8 mouse cellular contexts compared by ENCODE assay signal in the genomic region with DNA sequence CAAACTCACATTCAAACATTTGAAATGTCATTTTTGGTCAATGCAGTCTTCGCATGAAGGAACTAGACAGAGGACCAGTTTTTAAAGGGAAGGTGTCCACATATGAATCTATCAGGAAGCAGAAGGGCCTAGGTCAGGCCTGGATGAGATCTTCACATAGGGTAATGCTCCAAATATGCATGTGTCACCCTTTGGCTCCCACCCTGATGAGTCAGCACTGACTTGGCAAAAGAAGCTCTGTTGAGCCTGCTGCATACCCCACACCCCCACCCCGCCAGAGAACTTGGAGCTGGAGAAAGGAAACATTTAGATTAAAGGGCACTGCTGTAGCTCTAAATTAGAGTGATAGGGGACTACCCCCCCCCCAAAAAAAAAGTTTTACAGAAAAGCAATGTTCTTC.
A peak's percentile ranks its signal among the peaks of the same experiment; 100 is the strongest.
DNase-seq lines count a peak whose midpoint lies in the region; ATAC-seq and TF ChIP-seq lines count a peak whose summit lies in the region.

No protein-coding gene starts in this region.

- no peak for ATAC-seq in liver, embryonic 11.5 days (replicated peaks; ENCODE audit: low FRiP score)
- peak; percentile 68 for ATAC-seq in lung, postnatal 0 days
- ATAC-seq in erythroblast, adult 5-6 weeks (replicated peaks; ENCODE audit: low FRiP score, poor library complexity, severe bottlenecking): no peak

- H3K4me1 ChIP-seq in liver, embryonic 11.5 days (replicated peaks; ENCODE audit: control insufficient read depth, insufficient read depth, low read length): no peaks in the 10 kb centered on the region
- H3K4me1 ChIP-seq in lung, postnatal 0 days (ENCODE audit: insufficient read depth, low read depth, low read length): no peaks in the 10 kb centered on the region

- no peak overlapping the region for H3K4me3 ChIP-seq in liver, embryonic 11.5 days (ENCODE audit: low read depth, low read length)
- H3K4me3 ChIP-seq in lung, postnatal 0 days (ENCODE audit: low read depth, low read length): no peak overlapping the region

- H3K9ac ChIP-seq in liver, embryonic 11.5 days (ENCODE audit: low read depth, low read length): no peak overlapping the region
- H3K9ac ChIP-seq in lung, postnatal 0 days (replicated peaks; ENCODE audit: low read depth): no peak overlapping the region

- H3K36me3 ChIP-seq in liver, embryonic 11.5 days (ENCODE audit: control insufficient read depth, insufficient read depth, low read length): no peaks in the 10 kb centered on the region
- no peaks in the 10 kb centered on the region for H3K36me3 ChIP-seq in lung, postnatal 0 days (ENCODE audit: insufficient read depth, low read length)

- no peak for TF ChIP-seq CTCF in lung, postnatal 0 days (IDR thresholded peaks at IDR 0.05)

- no peaks in the 10 kb centered on the region for H3K9me3 ChIP-seq in liver, embryonic 11.5 days (ENCODE audit: control insufficient read depth, low read length)
- H3K9me3 ChIP-seq in lung, postnatal 0 days (ENCODE audit: low read length): no peaks in the 10 kb centered on the region

- H3K27ac ChIP-seq in liver, embryonic 11.5 days (ENCODE audit: low read depth, low read length): no peak overlapping the region
- no peak overlapping the region for H3K27ac ChIP-seq in lung, postnatal 0 days (ENCODE audit: low read length)

- peak; percentile 43 for DNase-seq in liver
- no peak for DNase-seq in liver, embryonic 11.5 days (ENCODE audit: low spot score)
- DNase-seq in adrenal gland, postnatal 25 days: peak; percentile 79
- peak; percentile 72 to 84 for DNase-seq in heart, adult 9 months (ENCODE audit: low spot score in 2 of 2)
- DNase-seq in lung, postnatal 0 days (ENCODE audit: low spot score): peak; percentile 39
- DNase-seq in frontal cortex, postnatal 36 days (ENCODE audit: low spot score in 2 of 2): no peak
- DNase-seq in T-cell, adult 2 months (ENCODE audit: low spot score): no peak

- H3K4me2 ChIP-seq in liver, embryonic 11.5 days: no peak overlapping the region
- H3K4me2 ChIP-seq in lung, postnatal 0 days (replicated peaks; ENCODE audit: low read depth, low read length): no peak overlapping the region

- no peak for TF ChIP-seq EP300 in lung, postnatal 0 days (IDR thresholded peaks at IDR 0.05)

- 77% methylated on average over 2 of the region's 2 CpGs for WGBS in liver, embryonic 11.5 days
- 66% methylated on average over 2 of the region's 2 CpGs for WGBS in lung, postnatal 0 days

- no peaks in the 10 kb centered on the region for H3K27me3 ChIP-seq in liver, embryonic 11.5 days (replicated peaks; ENCODE audit: control insufficient read depth, insufficient read depth, low read length)
- no peaks in the 10 kb centered on the region for H3K27me3 ChIP-seq in lung, postnatal 0 days (replicated peaks; ENCODE audit: insufficient read depth, low read length)

Comparison
In these comparisons a context has a peak if more than half of its experiments do, and no peak if none do; other contexts are left out.
1. DNase-seq: peak in liver (single experiment), adrenal gland, postnatal 25 days (single experiment), heart, adult 9 months (2 of 2) and lung, postnatal 0 days (single experiment); none in liver, embryonic 11.5 days (single experiment), frontal cortex, postnatal 36 days (0 of 2) and T-cell, adult 2 months (single experiment).